Mouse (Mus musculus): ENCODE measurements around the gene Gadl1.

DNA sequence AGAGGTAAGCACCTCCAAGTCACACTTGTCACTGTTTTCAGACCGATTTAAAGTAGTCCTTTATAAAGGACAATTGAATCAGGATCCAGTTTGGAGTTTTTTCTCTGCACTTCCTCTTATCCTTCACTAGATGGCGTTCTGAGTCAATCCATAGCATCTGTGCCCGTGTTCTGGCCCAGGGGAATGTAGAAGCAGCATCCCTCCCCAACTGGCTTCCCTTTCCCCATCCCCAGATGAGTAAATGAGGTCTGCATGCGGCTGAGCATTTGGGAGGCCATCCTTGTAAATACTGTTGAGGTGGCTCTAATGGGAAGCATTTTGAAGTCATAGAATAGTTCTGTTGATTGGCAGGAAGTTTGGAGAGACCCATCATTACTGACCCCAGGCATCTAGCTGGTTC is 151.4 kb downstream of the Gadl1 start:
- TF ChIP-seq POLR2A (IDR thresholded peaks at IDR 0.05; ENCODE audit: low read depth, low read length) = no peak
- TF ChIP-seq CTCF (IDR thresholded peaks at IDR 0.05; ENCODE audit: extremely low read depth, insufficient read length, insufficient replicate concordance, low read depth, low read length) = peak; percentile 67; the same call in 1 of the 2 replicates
